Mouse (Mus musculus) bone marrow, adult 2 months (tissue): ENCODE data around the gene Edn2. TPM values are rescaled to one million over a fixed set of nuclear protein-coding genes. Genes with fewer than 3 reads are reported as not detected.

ENCODE experiments used
- H3K27ac ChIP-seq: fragments of 200-500 bp; 2 replicates; pipeline ENCODE4 v1.5.1; 2012; ENCODE audit warnings: low read depth, mild to moderate bottlenecking, control low read depth, inconsistent platforms, low read length; ENCODE audit not compliant: control insufficient read depth, poor library complexity, insufficient read depth
- H3K4me1 ChIP-seq: fragments of 200-500 bp; 2 replicates; pipeline ENCODE4 v1.6.1; 2011; ENCODE audit warnings: low read length; ENCODE audit not compliant: control insufficient read depth, insufficient read depth
- H3K4me3 ChIP-seq: fragments of 200-500 bp; replicated peaks from 2 replicates; pipeline ENCODE3; 2011; ENCODE audit warnings: mild to moderate bottlenecking, low read depth, low read length, control low read depth; ENCODE audit not compliant: control insufficient read depth
- CTCF ChIP-seq: fragments of 200-500 bp; IDR thresholded peaks from 2 replicates; pipeline ENCODE4 v1.5.1; 2011; ENCODE audit warnings: low read length, control low read depth; ENCODE audit not compliant: control insufficient read depth, insufficient read depth
- POLR2A ChIP-seq: fragments of 200-500 bp; IDR thresholded peaks from 2 replicates; pipeline ENCODE4 v1.6.1; 2011; ENCODE audit warnings: low read depth, mild to moderate bottlenecking, control low read depth, low read length, borderline replicate concordance; ENCODE audit not compliant: control insufficient read depth
- WGBS: fragments of 180-500 bp; shearing (Covaris S2); methylation state at CpG from one replicate; pipeline ENCODE4 v1.1.7; 2018; 5-methylcytosine and 5-hydroxymethylcytosine counted together
- polyA plus RNA-seq: library from polyadenylated mRNA; stranded (reverse); fragments of >200 nt; gene quantifications from 2 replicates; pipeline ENCODE4 v1.2.4, GENCODE M21; 2011; ENCODE audit warnings: low replicate concordance; ENCODE audit not compliant: missing spikeins, insufficient read depth, insufficient read length

Edn2 gene
- polyA plus RNA-seq, 1 experiment, result not detected

GRCm38 (mm10) chr4:120184374-120184991, 23.5 kb downstream of the Edn2 start:
- 15% methylated on average over 5 of the region's 5 CpGs for WGBS
- H3K27ac ChIP-seq, result no peak overlapping the region
- H3K4me3 ChIP-seq, result no peak overlapping the region
- H3K4me1 ChIP-seq, result no peaks in the 10 kb centered on the region
- TF ChIP-seq CTCF (no peak), POLR2A (no peak)

DNA sequence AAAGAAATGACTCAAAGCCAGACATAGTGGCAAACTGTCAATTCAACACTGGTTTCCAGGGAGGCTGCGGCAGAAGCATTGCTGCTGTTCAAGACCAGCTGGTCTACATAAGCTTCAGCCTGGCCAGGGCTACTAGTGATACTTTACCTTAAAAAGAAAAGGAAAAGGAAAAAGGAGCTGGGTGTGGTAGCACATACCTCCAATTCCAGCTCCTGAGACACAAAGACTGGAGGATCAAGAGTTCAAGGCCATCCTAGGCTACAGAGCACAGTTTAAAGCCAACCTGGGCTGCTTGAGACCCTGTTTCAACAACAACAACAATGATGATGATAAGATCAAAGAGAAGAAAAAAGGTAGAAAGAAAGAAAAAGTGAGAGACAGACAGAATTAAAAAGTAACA, 25.4 kb downstream of the Edn2 start:
- Histone ChIP-seq H3K27ac (no peak overlapping the region), H3K4me3 (no peak overlapping the region), H3K4me1 (no peaks in the 10 kb centered on the region)
- 84% methylated on average over 1 of the region's 1 CpGs for WGBS
- TF ChIP-seq POLR2A (no peak), CTCF (no peak)

DNA sequence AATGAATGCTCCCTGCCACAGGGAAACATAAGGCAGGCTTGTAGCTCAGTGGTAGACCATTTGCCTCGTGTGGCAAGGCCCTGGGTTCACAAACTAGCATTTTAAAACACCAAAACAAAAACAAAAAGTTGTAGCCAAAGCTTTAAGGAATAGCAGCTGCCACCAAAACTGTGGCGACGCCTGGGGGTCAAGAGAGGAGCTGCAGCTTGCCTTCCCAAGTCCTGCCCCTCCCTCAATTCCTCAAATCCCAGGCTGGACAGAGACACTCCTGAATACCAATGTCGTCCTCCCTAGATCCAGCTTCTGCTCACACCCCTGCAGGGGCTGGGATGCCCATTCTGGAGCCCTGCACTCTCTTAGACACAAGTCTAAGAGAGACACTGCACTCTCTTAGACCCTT, 25.9 kb downstream of the Edn2 start:
- Histone ChIP-seq H3K4me3 (no peak overlapping the region), H3K27ac (no peak overlapping the region)
- 38% methylated on average over 4 of the region's 4 CpGs for WGBS

GRCm38 (mm10) chr4:120188204-120188603, 27.2 kb downstream of the Edn2 start:
- H3K27ac ChIP-seq, result no peak overlapping the region
- no peak overlapping the region for H3K4me3 ChIP-seq
- TF ChIP-seq POLR2A (no peak), CTCF (no peak)
- 49% methylated on average over 6 of the region's 6 CpGs for WGBS
- H3K4me1 ChIP-seq, result no peaks in the 10 kb centered on the region

More for the DNA sequence above, 25.9 kb downstream of the Edn2 start:
- TF ChIP-seq POLR2A (no peak), CTCF (no peak)
- H3K4me1 ChIP-seq, result no peaks in the 10 kb centered on the region

DNA sequence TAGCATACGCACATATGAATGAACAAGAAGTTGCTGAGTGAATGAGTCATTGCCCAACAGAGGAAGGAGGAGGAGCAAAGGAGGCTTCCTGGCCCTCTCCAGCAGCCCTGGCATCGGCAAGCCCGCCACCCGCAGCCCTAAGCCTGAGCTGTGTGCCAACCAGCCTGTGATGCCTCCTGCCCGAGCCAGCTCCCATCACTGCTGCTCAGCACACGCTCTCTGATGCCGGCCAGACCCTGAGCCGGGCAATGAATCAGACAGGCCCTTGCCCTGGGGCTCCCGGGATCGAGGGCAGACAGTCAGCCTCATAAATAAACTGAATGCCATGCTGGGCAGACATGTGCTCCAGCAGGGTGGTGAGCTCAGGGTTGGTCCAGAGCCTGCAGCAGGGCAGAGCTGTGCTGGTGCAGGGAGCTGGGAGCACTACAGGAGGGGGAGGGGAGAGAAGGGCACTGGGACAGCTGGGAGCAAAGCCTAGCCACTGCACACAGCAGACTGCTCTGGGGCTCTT, 27.7 kb downstream of the Edn2 start:
- no peak overlapping the region for H3K27ac ChIP-seq
- no peak for TF ChIP-seq POLR2A
- H3K4me1 ChIP-seq, result no peaks in the 10 kb centered on the region
- WGBS, result 5% methylated on average over 10 of the region's 10 CpGs
- H3K4me3 ChIP-seq, result no peak overlapping the region

DNA sequence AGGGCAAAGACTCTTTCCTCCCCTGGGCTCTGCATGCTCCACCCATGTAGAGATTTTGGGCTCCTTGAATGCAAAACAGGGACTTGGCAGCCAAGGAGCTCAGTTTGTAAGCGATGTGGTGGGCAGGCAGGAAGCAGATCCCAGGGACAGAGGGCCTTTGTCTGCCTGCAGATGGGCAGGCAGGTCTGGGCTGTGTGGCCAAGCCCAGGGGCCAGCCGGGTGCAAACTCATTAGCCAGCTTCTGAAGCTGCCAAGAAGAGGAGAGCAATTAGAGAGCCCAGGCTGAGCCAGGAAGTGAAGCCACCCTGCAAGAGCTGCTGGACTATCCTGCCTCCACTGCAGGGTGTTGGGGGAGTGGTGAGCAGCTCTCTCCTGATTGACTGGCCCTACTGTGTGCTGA, 28.9 kb downstream of the Edn2 start:
- Histone ChIP-seq H3K4me3 (no peak overlapping the region), H3K27ac (no peak overlapping the region), H3K4me1 (no peaks in the 10 kb centered on the region)
- TF ChIP-seq CTCF (no peak), POLR2A (no peak)
- 49% methylated on average over 2 of the region's 2 CpGs for WGBS

- H3K4me3 ChIP-seq, result no peak overlapping the region
Measured at GRCm38 (mm10) chr4:120191987-120192386, 31.0 kb downstream of the Edn2 start.

GRCm38 (mm10) chr4:120194026-120194425, 33.0 kb downstream of the Edn2 start:
- H3K4me3 ChIP-seq, result no peak overlapping the region
- 72% methylated on average over 5 of the region's 5 CpGs for WGBS
- no peaks in the 10 kb centered on the region for H3K4me1 ChIP-seq
- no peak for TF ChIP-seq POLR2A
- no peak for TF ChIP-seq CTCF
- H3K27ac ChIP-seq, result no peak overlapping the region

More at GRCm38 (mm10) chr4:120191987-120192386, 31.0 kb downstream of the Edn2 start:
- TF ChIP-seq CTCF, result no peak
- TF ChIP-seq POLR2A, result no peak
- WGBS, result 69% methylated on average over 2 of the region's 2 CpGs
- Histone ChIP-seq H3K27ac (no peak overlapping the region), H3K4me1 (no peaks in the 10 kb centered on the region)

DNA sequence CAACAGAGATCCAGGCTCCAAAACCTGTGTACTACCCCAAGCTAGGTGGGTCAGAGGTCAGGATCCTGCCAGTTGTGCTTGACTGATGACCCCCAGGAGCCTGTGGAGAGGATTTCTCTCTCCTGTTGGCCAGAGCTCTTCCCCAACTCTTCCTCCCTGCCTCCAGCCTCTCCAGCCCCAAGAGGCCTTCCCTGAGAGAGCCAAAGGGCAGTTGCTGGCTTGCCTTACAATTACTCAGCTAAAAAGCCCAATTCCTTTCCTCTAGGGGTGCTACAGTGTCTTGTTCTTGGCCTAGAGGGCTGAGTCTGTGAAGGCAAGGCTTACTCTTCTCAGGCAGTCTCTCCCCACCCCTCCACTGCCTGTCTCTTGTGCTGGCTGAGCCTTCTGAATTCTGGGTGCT, 34.0 kb downstream of the Edn2 start:
- H3K4me3 ChIP-seq, result no peak overlapping the region
- H3K4me1 ChIP-seq, result no peaks in the 10 kb centered on the region
- no peak for TF ChIP-seq POLR2A
- no peak overlapping the region for H3K27ac ChIP-seq
